Mouse (Mus musculus) WW6 (cell line): ENCODE measurements around the gene Chrna10.
A peak's percentile ranks its signal among the peaks of the same experiment; 100 is the strongest.

ENCODE experiments used
- DNase-seq: peaks from one replicate; pipeline ENCODE4 v3.0.0-alpha.2; 2013; ENCODE audit warnings: low read depth, low spot score

The Chrna10 gene

GRCm38 (mm10) chr7:102116579-102117331 is at the start of gene Chrna10:
TSS of gene Chrna10 (minus strand) at chr7:102116828.
- no peak for DNase-seq

DNA sequence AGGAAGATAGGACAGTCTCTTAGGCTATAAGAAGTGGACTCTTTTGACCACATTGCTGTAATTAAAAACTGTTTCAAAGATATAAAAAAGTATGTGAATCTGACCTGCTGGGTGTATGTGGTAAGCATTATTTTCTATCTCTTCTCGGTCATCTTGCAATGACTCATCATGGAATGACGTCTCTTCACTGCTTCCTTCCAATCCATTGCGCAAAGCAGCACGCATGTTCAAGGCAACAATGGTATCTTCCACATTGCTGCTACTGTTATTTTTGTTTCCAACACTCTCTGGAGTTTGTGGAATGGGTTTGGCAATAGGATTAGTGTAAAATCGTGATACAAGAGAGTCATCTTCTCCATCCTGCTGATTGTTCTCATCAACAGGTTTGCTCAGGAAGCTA is 37.1 kb upstream of the Chrna10 start:
- no peak for DNase-seq

DNA sequence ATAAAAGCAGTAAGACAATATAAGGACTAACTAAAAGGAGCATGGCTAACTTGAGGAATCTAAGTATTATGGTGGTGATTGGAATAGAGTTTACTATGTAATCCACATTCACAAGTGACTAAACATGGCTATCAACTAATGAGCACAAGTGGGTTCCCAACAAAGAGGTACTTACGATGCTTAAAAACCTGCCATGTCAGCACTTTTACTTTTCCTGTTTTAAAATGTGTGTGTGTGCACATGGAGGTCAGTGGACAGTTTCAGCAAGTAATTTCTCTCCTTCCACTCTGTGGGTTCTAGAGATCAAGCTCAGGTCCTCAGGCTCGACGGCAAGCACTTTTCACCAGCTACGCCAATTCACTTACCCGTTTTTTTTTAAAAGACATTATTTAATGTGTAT is 21.3 kb upstream of the Chrna10 start:
- no peak for DNase-seq

DNA sequence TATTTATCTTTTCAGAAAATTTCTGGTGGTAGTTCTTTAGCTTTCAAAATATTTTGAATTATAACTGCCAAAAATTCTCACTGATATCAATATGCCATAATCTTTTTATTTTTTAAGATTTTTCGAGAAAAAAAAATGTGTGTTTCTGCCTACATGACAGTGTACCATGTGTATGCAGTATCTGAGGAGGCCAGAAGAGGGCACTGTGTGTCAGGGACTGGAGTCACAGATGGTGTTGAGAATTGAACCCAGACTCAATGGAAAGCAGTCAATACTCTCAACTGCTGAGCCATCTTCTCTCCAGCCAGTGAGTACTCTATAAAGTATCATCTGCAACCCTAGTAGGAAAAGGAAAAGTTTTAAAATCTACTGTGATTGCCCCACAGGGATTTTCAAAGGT is 20.8 kb upstream of the Chrna10 start:
- no peak for DNase-seq

DNA sequence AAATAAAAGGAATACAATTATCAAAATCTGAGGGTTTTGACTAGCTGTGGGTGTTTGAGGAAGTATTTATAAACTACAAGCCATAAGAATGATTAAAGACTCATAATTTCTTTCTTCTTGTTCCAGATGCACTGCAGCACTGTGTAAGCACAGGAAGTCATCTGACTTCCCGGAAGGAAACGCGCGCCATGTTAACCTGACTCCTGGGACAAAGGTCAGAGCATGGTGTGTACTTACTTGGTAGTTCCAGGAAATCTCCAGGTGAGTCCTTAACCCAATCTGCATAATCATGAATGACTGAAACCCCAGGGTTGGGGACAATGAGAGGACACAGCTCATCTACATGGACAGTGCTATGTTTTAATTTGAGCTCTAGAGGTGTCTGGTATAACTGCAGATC is 15.8 kb upstream of the Chrna10 start:
- DNase-seq: no peak

GRCm38 (mm10) chr7:102120326-102120725 is 3.7 kb upstream of the Chrna10 start:
- no peak for DNase-seq

DNA sequence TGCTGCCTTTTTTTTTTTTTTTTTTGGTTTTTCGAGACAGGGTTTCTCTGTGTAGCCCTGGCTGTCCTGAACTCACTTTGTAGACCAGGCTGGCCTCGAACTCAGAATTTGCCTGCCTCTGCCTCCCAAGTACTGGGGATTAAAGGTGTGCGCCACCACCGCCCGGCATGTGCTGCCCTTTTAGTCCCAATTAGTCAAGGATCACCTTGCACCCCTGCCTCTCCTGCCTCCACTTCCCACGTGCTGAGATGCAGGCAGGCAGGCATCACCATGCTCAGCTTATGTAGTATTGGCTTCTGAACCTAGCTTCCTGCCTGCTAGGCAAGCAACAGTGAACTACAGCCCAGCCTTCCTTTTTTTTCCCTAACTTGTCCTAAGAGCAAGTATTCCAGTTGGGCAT is 754 bp upstream of the Chrna10 start:
- no peak for DNase-seq

- DNase-seq: no peak
Observed at GRCm38 (mm10) chr7:102113151-102113729, 3.4 kb downstream of the Chrna10 start.

- no peak for DNase-seq
Observed at GRCm38 (mm10) chr7:102109746-102110145, 6.9 kb downstream of the Chrna10 start.

GRCm38 (mm10) chr7:102109171-102109570 is 7.5 kb downstream of the Chrna10 start, which contains the start of gene Art5:
TSS of gene Art5 (minus strand) at chr7:102109489.
- no peak for DNase-seq

- DNase-seq: no peak
Observed at GRCm38 (mm10) chr7:102108206-102108605, 8.4 kb downstream of the Chrna10 start.

- DNase-seq: no peak
Observed at GRCm38 (mm10) chr7:102106700-102107141, 9.9 kb downstream of the Chrna10 start.

GRCm38 (mm10) chr7:102104126-102104525 is 12.5 kb downstream of the Chrna10 start:
- DNase-seq: no peak

DNA sequence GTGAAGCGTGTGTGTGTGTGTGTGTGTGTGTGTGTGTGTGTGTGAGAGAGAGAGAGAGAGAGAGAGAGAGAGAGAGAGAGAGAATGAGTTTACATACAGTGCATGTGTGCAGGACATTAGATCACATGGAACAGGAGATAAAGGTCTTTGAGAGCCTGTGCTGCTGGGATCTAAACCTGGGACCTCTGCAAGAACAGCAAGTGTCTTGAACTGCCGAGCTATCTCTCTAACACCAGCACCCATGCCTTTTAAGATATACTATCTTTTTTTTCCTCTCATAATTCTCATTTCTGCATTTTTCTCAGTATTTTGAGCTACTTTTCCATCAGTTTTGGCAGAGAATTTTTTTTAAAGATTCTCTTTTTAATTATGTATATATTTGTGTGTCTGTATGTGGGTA is 13.1 kb downstream of the Chrna10 start:
- DNase-seq: no peak

- DNase-seq: no peak
Observed at GRCm38 (mm10) chr7:102102696-102103095, 13.9 kb downstream of the Chrna10 start.

GRCm38 (mm10) chr7:102102241-102102640 is 14.4 kb downstream of the Chrna10 start:
- no peak for DNase-seq

DNA sequence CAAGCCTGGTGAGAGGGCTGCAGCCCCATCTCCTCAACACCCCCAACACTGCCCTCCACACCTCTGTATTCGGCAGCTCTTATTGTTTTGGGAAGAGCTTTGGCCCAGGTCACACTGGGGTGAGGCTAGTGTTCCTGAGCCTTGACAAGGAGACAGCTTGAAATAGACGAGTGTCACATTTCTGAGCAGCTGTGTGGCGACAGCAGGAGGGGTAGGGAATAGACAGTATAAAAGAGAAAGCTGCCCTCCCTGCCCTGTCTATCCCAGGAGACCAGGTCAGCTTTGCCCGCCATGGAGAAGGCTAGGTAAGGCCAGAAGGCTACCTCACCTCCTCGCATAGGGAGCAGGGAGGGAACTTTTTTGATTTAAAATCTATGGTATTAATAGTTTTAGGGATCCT is 15.1 kb downstream of the Chrna10 start, which contains the start of gene Art1:
Gene Art1 (plus strand): TSS at position 257 of the 400 bp plus-strand sequence.
- DNase-seq: no peak

DNA sequence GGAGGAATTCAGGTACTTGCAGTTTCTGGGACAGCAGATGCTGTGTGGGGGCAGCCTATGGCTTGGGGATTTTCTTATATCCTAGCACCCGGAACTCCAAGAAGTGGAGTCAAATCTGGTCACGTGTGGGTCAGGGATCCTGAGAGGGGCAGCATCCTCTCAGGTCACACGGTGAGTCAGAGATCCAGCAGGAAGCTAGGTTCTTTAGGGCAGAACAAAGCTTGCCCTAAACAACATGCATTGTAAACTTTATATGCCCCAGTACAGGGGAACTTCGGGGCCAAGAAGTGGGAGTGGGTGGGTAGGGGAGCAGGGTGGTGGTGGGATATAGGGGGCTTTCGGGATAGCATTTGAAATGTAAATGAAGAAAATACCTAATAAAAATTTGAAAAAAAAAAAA is 15.8 kb downstream of the Chrna10 start:
- DNase-seq: no peak

GRCm38 (mm10) chr7:102099760-102100661 is 16.6 kb downstream of the Chrna10 start:
- DNase-seq: peak; percentile 63

- no peak for DNase-seq
Observed at GRCm38 (mm10) chr7:102087336-102087735, 29.3 kb downstream of the Chrna10 start.

- DNase-seq: no peak
Observed at GRCm38 (mm10) chr7:102084041-102084696, 32.5 kb downstream of the Chrna10 start.

DNA sequence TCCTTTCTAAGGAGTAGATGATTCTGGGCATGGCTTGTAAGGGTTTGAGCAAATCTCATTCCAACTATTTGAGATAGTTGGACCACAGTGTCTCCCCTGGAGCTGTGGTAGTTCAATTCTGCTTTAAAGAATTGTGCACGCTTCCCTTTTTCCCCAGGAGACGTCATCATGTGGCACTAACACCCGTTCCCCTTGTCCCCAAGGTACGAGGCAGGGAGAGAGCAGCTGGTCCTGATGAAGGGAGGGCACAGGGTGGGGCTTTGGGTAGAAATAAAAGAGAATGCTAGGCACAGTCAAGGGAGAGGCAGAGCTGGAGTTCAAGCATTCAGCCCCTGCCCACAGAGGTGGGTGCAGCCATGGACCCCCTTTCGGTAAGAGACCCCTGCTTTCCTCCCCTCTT is 33.8 kb downstream of the Chrna10 start, which contains the start of gene Trpc2:
Gene Trpc2 (plus strand): TSS at position 301 of the 400 bp plus-strand sequence.
- no peak for DNase-seq
